Mouse (Mus musculus) bone marrow, adult 2 months (tissue): Measurements from ENCODE around the gene Ccdc38.

Experiments used
- CTCF ChIP-seq: fragments of 200-500 bp; IDR thresholded peaks from 2 replicates; pipeline ENCODE4 v1.5.1; 2011; ENCODE audit warnings: low read length, control low read depth; ENCODE audit not compliant: control insufficient read depth, insufficient read depth
- POLR2A ChIP-seq: fragments of 200-500 bp; IDR thresholded peaks from 2 replicates; pipeline ENCODE4 v1.6.1; 2011; ENCODE audit warnings: low read depth, mild to moderate bottlenecking, control low read depth, low read length, borderline replicate concordance; ENCODE audit not compliant: control insufficient read depth

GRCm38 (mm10) chr10:93543176-93543575 lies 2.7 kb downstream of the Ccdc38 start:
- TF ChIP-seq CTCF (no peak), POLR2A (no peak)
